Mouse (Mus musculus) embryo, embryonic 11 days (tissue): Measurements from ENCODE around the gene Frmd4b.
"Not testable (repeated sequence)": the region's sequence is repeated elsewhere in the genome, so short reads cannot be mapped to it uniquely, and the experiment has no call there.

Source experiments
- DNase-seq: peaks from one replicate; pipeline ENCODE4 v3.0.0-alpha.2; 2015

Frmd4b gene

DNA sequence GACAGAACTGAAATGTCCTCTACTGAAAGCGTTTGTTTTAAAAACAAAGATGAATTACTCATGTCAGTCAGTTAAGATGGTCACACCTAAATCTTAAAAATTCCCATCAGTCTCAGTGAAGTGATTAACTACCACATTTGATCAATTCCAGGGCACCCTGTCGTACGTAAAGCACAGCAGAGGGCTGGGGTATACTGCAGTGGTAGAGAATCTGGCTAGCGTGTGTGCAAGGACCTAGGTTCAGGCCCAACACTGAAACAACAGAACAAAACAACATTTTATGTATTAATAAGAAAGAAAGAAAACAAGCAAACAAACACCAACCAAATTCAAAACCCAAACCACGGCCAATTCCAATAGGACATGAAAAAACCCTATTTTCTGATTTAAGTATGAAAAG is 331.0 kb downstream of the Frmd4b start:
- DNase-seq: no peak

DNA sequence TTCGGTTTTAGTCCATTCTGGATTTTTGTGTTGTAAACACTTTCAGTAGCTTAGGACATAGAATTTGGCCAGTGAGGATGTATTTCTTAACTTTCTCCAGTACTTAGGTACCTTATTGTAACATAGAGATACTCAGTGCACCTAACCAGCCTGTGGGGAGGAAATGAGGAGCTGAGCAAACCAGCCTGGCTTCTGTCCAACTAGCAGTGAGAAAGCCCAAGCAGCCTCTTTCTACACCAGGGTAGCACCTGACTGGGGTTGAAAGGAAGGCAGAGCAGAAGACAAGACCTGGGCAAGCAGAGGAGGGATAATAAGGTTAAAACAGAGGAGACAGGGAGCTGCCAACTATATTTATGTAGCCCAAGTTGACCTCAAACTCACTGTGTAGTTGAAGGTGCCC is 333.7 kb downstream of the Frmd4b start:
- no peak for DNase-seq

DNA sequence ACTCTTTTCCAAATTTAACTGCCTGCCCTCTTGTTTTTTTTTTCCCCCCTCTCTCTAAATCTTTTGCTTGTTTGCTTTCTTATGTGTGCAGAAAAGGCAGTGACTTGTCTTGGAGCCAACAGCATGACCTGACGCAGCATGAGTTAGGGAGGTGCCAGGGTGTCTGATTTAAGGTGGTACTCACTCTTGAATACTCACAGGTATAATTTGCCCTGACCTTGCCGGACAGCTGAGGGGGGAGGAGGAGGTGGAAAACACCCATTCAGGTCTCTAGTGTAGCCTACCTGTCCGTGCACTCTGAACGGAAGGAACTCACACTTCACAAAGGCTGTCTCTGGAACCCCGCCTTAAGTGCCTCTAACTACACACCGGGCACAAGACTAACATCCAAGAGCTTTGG is 338.5 kb downstream of the Frmd4b start:
- DNase-seq: no peak

GRCm38 (mm10) chr6:97278014-97278787 is 339.1 kb downstream of the Frmd4b start:
- peak; percentile 87 for DNase-seq

DNA sequence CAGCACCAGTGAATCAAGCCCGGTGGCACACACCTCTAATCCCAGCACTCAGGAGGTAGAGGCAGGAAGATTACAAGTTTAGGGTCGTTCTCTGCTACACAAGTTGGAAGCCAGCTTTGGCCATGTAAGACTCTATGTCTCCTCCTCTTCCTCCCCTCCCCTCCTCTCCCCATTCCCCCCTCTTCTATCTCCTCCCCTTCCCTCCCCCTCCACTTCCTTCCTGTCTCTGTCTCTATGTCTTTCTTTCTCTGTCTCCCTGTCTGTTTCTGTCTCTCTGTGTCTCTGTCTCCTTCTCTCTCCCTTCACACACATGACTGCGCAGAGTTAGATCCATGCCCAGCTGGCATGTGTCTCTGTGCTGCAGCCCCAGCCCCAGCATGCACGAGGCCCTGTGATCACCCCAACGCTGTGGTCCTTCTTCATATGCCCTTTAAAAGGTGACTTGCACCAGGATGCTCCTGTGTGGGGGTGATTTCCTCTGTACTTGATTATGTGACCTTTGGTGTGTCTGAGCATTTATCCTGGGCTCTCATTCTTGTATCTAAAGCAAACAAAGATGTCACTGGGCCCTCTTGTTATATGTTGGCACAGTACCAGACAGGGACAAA is 340.3 kb downstream of the Frmd4b start:
- DNase-seq: no peak

- no peak for DNase-seq
Measured at GRCm38 (mm10) chr6:97276366-97276765, 341.0 kb downstream of the Frmd4b start.

DNA sequence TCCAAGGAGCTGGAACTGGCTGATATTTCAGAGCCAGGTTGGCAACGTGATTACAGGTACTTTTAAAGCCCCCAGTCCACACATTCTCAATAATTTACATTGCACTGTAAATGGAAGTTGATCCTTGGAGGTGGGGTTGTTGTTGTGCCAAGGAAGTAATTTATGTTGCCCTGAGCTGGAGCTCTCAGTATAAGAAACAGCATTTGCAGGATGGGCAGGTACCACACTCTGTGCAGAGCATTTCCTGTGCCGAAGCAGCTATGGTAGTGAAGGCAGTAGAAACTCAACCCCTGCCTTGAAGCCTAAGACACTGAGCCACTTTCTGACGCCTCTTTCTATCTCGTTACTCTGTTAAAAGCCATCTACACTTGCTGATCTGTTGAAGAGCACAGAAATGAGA is 341.6 kb downstream of the Frmd4b start:
- DNase-seq: no peak

DNA sequence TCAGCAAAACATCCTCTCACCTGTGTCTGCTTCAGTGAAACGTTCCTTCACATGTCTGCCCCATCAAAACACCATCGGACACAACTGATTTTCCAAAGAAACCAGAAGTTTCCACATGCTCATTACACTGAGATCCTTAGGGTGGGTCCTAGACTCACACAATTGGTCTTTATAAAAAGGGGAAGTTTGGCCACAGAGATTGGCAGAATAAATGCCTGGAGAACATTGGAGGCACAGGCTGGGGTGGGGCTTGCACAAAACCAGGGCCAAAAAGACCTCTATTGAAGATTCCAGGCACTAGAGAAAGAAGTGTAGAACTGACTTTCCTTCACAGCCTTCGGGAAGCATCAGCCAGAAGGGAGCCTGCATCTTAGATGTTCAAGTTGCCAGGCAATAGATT is 343.6 kb downstream of the Frmd4b start:
- no peak for DNase-seq

- DNase-seq: no peak
Measured at GRCm38 (mm10) chr6:97273058-97273710, 344.2 kb downstream of the Frmd4b start.

DNA sequence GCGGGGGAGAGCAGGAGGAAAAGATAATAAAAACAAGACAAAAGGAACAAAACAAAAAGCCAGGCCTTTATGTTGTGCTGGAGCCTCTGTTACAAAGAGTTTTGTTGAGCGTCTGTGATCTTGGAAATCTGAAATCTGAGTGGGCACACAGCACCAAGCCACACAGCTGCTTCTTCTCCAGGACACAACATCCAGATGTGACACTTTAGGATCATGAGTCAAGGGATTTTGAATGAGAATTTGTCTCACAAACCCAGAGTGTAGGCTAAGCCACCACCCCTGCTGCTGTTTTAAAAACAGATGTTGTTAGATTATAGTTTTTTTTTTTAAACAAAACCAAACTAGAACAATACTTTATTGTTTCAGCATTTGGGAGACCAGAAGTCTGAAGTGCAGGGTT is 345.0 kb downstream of the Frmd4b start:
- no peak for DNase-seq

DNA sequence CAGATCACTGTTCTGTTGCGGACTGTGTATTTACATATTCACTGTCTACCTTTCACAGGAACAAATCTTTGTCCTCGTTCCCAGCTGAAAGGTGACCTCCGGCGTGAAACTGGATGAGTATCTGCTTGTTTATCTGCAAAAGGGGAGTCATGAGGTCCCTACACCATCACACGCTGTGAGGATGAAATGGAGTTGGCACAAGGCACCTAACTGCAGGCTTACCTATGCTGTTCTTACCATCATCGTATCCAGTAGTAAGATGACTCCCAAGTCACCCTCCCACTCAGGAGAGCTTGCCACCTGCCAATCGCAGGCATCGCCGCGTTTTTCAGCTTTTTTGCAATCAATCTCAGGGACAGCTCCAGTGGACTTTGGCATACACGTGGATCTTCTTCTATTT is 347.7 kb downstream of the Frmd4b start:
- no peak for DNase-seq

DNA sequence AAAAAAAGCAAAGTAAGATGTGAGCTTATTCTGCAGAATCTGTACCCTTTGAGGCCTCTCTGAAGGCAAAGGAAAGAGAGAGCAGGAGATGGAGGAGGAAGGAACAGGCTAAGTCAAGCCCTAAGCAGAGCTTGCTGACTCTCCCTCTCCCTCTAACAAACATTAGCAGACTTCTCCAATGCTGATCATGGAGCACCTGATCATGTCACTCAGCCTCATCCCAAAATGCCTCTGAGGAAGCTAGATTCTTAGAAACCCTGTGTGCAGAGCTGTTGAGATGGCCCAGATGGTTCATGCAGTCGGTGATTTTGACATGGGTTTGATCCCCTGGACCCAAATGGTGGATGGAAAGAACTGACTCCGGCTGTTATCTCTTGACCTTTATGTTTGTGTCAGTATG is 350.2 kb downstream of the Frmd4b start:
- no peak for DNase-seq

- no peak for DNase-seq
Measured at GRCm38 (mm10) chr6:97266661-97267060, 350.7 kb downstream of the Frmd4b start.

DNA sequence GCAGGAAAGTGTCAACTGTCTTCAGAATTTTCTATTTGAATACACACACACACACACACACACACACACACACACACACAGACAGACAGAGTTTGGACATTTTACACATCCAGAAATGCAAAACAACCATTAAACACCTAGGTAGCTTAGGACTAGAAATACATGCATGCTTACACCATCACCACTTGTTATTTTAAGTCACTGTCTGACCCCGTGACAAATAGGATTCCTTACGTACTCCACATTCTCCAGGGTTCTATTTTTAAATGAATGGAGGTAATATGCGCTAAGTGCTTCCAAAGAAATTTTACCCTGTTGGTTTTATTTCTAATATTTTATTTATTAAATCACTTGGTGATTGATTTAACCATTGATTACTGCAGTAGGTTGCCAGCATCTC is 351.6 kb downstream of the Frmd4b start:
- DNase-seq: no peak

DNA sequence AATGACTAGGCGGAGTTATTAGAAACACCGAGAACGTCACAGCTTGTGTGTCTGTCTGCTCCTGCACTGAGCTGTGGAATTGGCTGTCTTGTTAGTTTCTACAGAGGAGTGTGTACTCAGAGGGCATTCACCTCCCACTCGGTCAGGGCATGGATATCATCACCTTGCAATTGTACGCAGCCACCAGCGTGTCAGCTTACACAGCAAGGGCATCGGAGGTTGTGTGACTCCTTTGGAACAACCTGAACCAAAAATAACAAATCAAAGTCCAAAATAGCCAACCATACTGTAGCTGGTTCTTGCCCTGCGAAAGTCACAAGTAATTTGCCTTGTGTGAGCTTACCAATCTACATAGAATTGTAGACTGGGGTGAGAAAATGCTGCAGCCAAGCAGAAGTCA is 352.1 kb downstream of the Frmd4b start:
- no peak for DNase-seq

GRCm38 (mm10) chr6:97263750-97264149 is 353.6 kb downstream of the Frmd4b start:
- DNase-seq: not testable (repeated sequence)

- DNase-seq: no peak
Measured at GRCm38 (mm10) chr6:97262229-97262628, 355.1 kb downstream of the Frmd4b start.

GRCm38 (mm10) chr6:97259926-97260325 is 357.4 kb downstream of the Frmd4b start:
- DNase-seq: not testable (repeated sequence)

GRCm38 (mm10) chr6:97258489-97258888 is 358.9 kb downstream of the Frmd4b start:
- DNase-seq: no peak

- DNase-seq: no peak
Measured at GRCm38 (mm10) chr6:97252711-97253221, 364.6 kb downstream of the Frmd4b start, which contains the start of gene Lmod3. Lmod3 (minus strand) TSS chr6:97252759.

- DNase-seq: no peak
Measured at GRCm38 (mm10) chr6:97252086-97252485, 365.3 kb downstream of the Frmd4b start.

DNA sequence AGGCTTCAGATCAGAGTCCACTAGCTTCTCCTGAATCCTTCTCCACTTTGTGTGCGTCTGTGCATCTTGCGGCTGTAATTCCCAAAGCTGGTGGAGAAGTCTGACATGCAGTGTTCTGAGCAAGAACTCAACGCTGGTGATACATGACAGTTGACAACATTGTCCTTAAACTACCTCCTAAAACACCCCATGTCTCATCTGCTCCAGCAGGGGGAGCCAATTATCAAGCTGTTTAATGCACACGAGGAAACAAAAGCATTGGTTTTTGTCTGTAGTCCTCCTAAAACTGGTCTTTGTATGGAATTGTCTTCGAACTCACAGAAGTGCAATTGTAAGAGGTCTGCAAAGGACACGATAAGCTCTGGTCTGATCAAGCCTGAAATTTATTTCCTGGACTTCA is 366.4 kb downstream of the Frmd4b start:
- peak; percentile 74 for DNase-seq

- no peak for DNase-seq
Measured at GRCm38 (mm10) chr6:97245200-97245599, 372.1 kb downstream of the Frmd4b start.

GRCm38 (mm10) chr6:97242522-97242921 is 374.8 kb downstream of the Frmd4b start:
- DNase-seq: no peak
